Mouse (Mus musculus): ENCODE results near the gene Ank2.

- TF ChIP-seq CTCF (IDR thresholded peaks at IDR 0.05; ENCODE audit: borderline replicate concordance, control insufficient read depth, extremely low read depth, insufficient read depth, low read length, poor library complexity) (no peak), POLR2A (IDR thresholded peaks at IDR 0.05; ENCODE audit: control insufficient read depth, extremely low read depth, insufficient read depth, low read length, poor library complexity) (no peak)
These were observed 405.5 kb downstream of the Ank2 start for GRCm38 (mm10) chr3:127093631-127094030.

All from thymus, adult 2 months (tissue).